Mouse (Mus musculus): ENCODE data around the gene Dcbld2.

Gene Dcbld2

GRCm38 (mm10) chr16:58408062-58408486 lies at the start of gene Dcbld2:
Gene Dcbld2, plus strand, starts transcription at chr16:58408443.
- peak; percentile 98 for DNase-seq (ENCODE audit: low spot score)

DNA sequence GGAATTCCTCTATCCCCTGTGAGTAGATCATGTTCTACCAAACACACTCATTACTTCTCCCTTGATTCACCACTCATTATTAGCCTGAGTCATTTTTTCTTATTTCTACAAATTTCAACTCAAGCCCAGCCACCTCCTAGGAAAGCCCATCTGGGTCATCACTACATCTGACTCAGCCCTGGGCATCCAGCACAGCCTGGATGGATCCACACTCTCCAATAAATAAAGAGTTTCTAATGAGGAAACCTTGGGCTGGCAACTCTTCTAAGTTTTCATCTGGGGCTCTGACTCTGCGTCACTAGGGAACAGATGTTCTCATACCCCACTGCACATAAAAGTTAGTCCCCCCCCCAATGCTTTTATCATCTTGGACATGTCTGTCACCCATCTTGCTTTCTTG lies 31.1 kb upstream of the Dcbld2 start:
- DNase-seq (ENCODE audit: low spot score), result no peak

DNA sequence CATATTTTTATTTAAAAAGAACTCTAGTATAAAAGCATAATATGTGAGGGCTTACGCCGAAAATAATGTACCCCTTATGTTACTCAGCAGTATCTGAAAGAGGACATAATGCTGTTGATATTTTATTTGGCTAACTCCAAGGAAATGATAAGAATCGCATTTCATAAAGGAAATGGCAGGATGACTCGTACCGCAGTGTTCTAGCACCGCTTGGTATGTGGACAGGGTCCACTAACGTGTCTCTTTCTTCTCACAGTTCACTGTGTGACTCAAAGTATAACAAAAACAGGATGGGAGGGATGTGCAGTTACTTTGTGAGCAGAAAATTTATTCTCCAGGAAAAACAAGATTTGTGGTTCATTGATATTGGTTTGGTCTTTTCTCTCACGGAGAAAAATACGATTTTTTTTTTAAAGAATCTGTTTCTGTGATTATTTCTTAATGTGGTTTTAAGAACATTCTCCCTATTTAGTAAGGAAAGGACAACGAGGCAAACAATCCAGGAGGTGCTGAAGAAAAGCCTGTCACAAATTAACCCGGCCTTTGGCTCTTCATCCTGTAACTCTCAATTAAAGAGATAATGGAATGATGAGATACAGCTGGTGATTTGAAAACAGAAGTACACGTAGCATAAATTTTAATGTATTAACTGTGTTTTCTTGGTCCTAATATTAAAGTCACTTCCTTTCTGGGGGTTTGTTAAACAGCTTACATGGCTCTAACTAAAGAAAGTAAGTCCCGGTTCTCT lies 30.3 kb upstream of the Dcbld2 start:
- DNase-seq (ENCODE audit: low spot score), result no peak

DNA sequence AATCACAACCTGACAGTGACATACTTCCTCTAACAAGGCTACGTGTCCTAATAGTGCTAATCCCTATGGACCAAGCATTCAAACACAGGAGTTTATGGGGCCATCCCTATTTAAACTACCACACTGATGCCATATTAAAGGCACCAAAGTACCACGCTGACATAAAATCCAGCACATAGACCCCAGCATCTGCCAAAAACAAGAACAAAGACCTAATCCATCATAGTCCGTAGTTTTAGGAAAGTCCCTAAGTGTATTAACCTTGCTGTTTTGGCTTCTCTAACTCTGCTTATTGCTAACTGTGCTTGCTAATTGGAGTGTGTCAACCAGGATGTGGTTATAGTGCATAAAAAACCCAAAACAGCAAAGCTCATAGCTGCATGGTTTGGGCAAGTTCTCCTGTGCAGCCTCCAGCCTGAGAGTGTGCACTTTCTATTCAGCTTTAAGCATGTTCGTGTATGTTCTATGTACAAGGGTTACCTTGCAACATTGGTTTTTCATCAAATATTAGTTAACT lies 21.9 kb upstream of the Dcbld2 start:
- no peak for DNase-seq (ENCODE audit: low spot score)

GRCm38 (mm10) chr16:58389143-58389755 lies 19.0 kb upstream of the Dcbld2 start:
- no peak for DNase-seq (ENCODE audit: low spot score)

DNA sequence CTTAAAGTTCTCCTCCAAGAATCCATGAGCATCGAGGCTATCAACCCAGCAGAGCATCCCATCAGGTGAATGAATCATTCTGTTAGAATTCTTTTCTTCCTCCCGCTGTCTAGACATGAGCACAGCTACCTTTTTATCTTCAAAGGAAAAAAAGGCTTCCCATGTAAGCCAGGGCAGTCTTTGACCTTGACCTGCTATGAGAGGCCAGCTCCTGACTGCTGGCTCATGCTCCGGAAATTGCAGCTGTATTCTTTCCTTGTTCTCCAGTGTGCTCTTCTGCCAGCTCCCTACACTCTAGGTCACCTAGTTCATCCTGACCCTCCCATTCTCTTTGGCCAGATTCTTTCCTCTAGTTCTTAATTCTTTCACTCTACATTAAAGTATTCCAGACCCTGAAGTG lies 15.2 kb upstream of the Dcbld2 start:
- DNase-seq (ENCODE audit: low spot score), result no peak

- no peak for DNase-seq (ENCODE audit: low spot score)
These were observed 14.1 kb upstream of the Dcbld2 start for GRCm38 (mm10) chr16:58394156-58394555.

DNA sequence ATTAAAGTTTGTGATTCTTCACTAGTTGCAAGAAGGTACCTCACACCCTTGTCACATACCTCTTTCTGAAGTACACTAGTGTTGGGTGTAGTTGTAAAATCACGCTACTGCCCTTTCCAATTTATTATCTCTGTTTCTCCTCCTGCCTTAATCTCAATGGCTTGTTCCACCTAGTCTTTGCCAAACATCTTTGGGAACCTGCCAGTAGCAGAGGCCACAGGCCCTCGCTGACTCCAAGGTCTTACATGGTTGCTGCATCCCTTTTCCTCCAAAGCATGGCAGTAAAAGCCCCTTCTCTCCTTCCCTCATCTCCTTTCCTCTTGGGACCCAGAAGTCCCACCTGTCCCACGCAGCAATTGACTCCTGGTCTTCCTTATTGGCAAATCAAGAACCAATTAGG lies 9.6 kb upstream of the Dcbld2 start:
- DNase-seq (ENCODE audit: low spot score), result no peak

GRCm38 (mm10) chr16:58401079-58401478 lies 7.2 kb upstream of the Dcbld2 start:
- DNase-seq (ENCODE audit: low spot score), result no peak

GRCm38 (mm10) chr16:58404665-58405064 lies 3.6 kb upstream of the Dcbld2 start:
- DNase-seq (ENCODE audit: low spot score), result no peak

DNA sequence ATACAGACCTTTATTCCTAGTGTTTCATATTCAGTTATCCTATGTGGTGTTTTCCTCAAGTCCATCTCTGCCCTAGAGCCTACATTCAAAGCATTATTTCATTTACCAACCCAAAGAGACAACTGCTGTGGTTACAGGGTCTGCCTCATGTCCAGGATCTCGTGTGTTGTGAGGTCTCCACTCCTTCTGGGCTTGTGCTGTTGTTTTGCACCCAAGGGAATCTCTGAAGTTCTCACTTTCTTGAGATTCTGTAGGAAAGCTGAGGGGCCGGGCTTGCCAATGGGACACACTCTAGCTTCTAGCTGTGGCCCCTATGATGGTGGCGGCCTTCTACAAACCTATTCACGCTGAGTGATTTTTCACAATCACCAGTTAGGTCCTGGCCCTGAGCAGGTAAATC lies 3.0 kb upstream of the Dcbld2 start:
- DNase-seq (ENCODE audit: low spot score), result no peak

- peak; percentile 57 for DNase-seq (ENCODE audit: low spot score)
These were observed 441 bp downstream of the Dcbld2 start for GRCm38 (mm10) chr16:58408487-58409281.

DNA sequence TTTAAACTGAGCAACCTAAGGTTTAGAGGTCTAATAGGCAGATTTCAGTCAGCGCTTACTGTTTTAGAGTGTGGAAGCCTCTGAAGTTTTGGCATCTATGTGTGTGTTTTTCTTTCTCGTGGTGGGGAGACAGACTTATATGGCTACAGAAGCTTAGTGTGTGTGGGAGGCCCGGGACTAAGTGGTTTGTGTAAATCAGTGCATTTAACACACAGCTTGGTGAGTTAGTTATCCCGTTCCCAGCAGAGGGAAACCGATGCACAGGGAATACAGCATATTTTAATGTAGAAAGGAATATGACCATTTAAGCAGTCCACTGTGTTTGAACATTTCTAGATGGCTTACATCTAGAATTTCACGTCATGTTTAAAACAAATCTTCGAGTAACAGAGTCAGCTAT lies 1.6 kb downstream of the Dcbld2 start:
- DNase-seq (ENCODE audit: low spot score), result no peak

- DNase-seq (ENCODE audit: low spot score), result no peak
These were observed 6.6 kb downstream of the Dcbld2 start for GRCm38 (mm10) chr16:58414801-58415200.

DNA sequence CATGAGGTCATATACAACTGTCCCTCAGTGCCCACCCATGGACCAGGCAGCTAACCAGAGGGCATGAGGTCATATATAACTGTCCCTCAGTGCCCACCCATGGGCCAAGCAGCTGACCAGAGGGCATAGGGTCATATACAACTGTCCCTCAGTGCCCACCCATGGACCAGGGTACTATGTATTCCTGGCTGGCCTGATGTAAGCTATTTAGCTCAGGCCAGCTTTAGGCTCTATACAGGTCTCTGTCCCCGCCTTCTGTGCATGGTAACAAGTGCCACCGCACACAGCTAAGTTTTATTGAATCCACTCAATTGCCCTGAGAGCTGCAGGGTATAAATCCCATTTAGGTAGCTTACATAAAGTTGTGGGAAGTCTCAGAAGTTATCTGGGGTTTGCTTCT lies 7.3 kb downstream of the Dcbld2 start:
- DNase-seq (ENCODE audit: low spot score), result no peak

- DNase-seq (ENCODE audit: low spot score), result peak; percentile 37
These were observed 13.6 kb downstream of the Dcbld2 start for GRCm38 (mm10) chr16:58421696-58422354.

- no peak for DNase-seq (ENCODE audit: low spot score)
These were observed 22.0 kb downstream of the Dcbld2 start for GRCm38 (mm10) chr16:58430246-58430645.

- no peak for DNase-seq (ENCODE audit: low spot score)
These were observed 24.1 kb downstream of the Dcbld2 start for GRCm38 (mm10) chr16:58432384-58432783.

DNA sequence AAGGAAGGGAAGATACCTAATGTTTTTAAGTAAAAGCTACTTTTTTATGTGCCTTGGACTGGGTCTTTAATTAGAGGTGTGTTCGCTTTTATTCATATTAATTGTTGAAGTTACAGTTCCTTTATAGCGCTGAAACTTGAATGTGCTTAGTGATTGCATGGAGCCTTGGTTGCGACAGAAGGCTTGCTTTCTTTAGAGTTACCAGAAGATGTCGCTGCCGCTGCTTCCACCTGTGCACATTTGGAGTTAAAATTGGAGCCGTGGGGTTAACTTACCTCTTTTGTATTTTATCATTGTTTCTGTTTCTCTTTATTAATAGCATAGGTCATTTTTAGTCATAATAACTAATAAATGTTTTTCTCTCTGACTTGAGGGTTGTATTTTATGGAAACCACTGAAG lies 36.5 kb downstream of the Dcbld2 start:
- DNase-seq (ENCODE audit: low spot score), result no peak

- DNase-seq (ENCODE audit: low spot score), result no peak
These were observed 38.3 kb downstream of the Dcbld2 start for GRCm38 (mm10) chr16:58446281-58447259.

DNA sequence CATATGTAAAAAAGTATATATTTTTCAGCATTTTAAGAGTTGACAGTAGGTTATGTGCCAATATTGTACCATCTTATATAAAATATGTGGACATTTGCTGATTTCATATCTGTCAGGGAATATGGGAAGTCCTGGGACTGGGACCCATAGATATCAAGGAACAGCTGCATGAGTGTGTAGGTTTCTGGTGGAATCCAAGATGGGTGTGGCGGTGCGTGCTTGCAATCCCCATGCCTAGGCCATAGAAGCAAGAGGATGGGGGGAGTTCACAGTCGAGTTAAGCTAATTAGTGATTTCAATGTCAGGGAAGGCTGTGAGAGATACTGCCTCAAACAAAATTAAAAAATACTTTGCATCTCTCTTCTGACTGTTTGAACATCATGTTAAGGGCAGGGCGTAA lies 40.8 kb downstream of the Dcbld2 start:
- no peak for DNase-seq (ENCODE audit: low spot score)
